In genomic region chr1:21089661-21090117, GRCm38 (mm10) we compare ENCODE assay signal across 13 mouse cellular contexts. TPM values are rescaled to one million over a fixed set of nuclear protein-coding genes. Genes with fewer than 3 reads are reported as not detected.
DNase-seq lines count a peak whose midpoint lies in the region; ATAC-seq lines count a peak whose summit lies in the region.
"Had no signal": no experiment of that assay in that cellular context is flagged by ENCODE, and none has a peak within 500 bp of the region (broad histone marks: within the 10 kb centered on the region; RNA-seq: fewer than 3 reads in every experiment).

No protein-coding gene starts in this region.

- no peak overlapping the region for H3K4me3 ChIP-seq in hindbrain, embryonic 14.5 days (replicated peaks; ENCODE audit: low read length)
- no peak overlapping the region for H3K4me3 ChIP-seq in hindbrain, embryonic 12.5 days
- no peak overlapping the region for H3K4me3 ChIP-seq in midbrain, embryonic 13.5 days (replicated peaks)
- H3K4me3 ChIP-seq in midbrain, embryonic 11.5 days (ENCODE audit: low read depth, low read length), result no peak overlapping the region
- no peak overlapping the region for H3K4me3 ChIP-seq in neural tube, embryonic 14.5 days (ENCODE audit: low read depth, low read length)
- H3K4me3 ChIP-seq: myocyte had no signal

- no peak for DNase-seq in hindbrain, embryonic 14.5 days (ENCODE audit: low spot score)
- no peak for DNase-seq in midbrain, embryonic 11.5 days (ENCODE audit: low spot score, missing footprints)
- peak; percentile 59 for DNase-seq in heart, postnatal 4 days
- DNase-seq in urinary bladder, postnatal 10 days (ENCODE audit: low spot score), result no peak
- no peak for DNase-seq in frontal cortex, postnatal 25 days (ENCODE audit: low spot score in 2 of 2)
- DNase-seq: cerebellum, postnatal 25 days; right cerebral cortex, postnatal 14 days; thymus, postnatal 4 days had no signal

- peak; percentile 34; the same call in 1 of the 2 replicates for ATAC-seq in hindbrain, embryonic 14.5 days (ENCODE audit: low FRiP score)
- ATAC-seq in hindbrain, embryonic 12.5 days (ENCODE audit: low FRiP score), result no peak
- ATAC-seq in midbrain, embryonic 13.5 days, result 0 out of 2 replicates have a peak, but pooled peaks have one; percentile 30
- no peak for ATAC-seq in midbrain, embryonic 11.5 days (ENCODE audit: low FRiP score)
- peak; percentile 55; the same call in 1 of the 2 replicates for ATAC-seq in neural tube, embryonic 14.5 days (ENCODE audit: low read depth)
- ATAC-seq: forebrain, embryonic 16.5 days had no signal

- no peak overlapping the region for H3K4me2 ChIP-seq in hindbrain, embryonic 14.5 days (replicated peaks)
- no peak overlapping the region for H3K4me2 ChIP-seq in hindbrain, embryonic 12.5 days (replicated peaks)
- H3K4me2 ChIP-seq in midbrain, embryonic 13.5 days (replicated peaks), result no peak overlapping the region
- no peak overlapping the region for H3K4me2 ChIP-seq in midbrain, embryonic 11.5 days
- H3K4me2 ChIP-seq in neural tube, embryonic 14.5 days (ENCODE audit: low read depth, low read length), result no peak overlapping the region

- no peaks in the 10 kb centered on the region for H3K4me1 ChIP-seq in hindbrain, embryonic 14.5 days (replicated peaks; ENCODE audit: control insufficient read depth, insufficient read depth, low read length)
- no peaks in the 10 kb centered on the region for H3K4me1 ChIP-seq in hindbrain, embryonic 12.5 days
- no peaks in the 10 kb centered on the region for H3K4me1 ChIP-seq in midbrain, embryonic 13.5 days (replicated peaks)
- H3K4me1 ChIP-seq in midbrain, embryonic 11.5 days (ENCODE audit: control insufficient read depth, insufficient read depth, low read length), result no peaks in the 10 kb centered on the region
- H3K4me1 ChIP-seq in neural tube, embryonic 14.5 days (ENCODE audit: control insufficient read depth, insufficient read depth, low read length), result no peaks in the 10 kb centered on the region

- H3K9me3 ChIP-seq in hindbrain, embryonic 14.5 days (ENCODE audit: control insufficient read depth, low read length), result no peaks in the 10 kb centered on the region
- no peaks in the 10 kb centered on the region for H3K9me3 ChIP-seq in hindbrain, embryonic 12.5 days (replicated peaks)
- no peaks in the 10 kb centered on the region for H3K9me3 ChIP-seq in midbrain, embryonic 13.5 days
- no peaks in the 10 kb centered on the region for H3K9me3 ChIP-seq in midbrain, embryonic 11.5 days (ENCODE audit: control insufficient read depth, low read length)
- H3K9me3 ChIP-seq in neural tube, embryonic 14.5 days (ENCODE audit: control insufficient read depth, low read length), result no peaks in the 10 kb centered on the region

- H3K27me3 ChIP-seq in hindbrain, embryonic 14.5 days (ENCODE audit: control insufficient read depth, insufficient read depth, low read length), result no peaks in the 10 kb centered on the region
- H3K27me3 ChIP-seq in hindbrain, embryonic 12.5 days, result no peaks in the 10 kb centered on the region
- no peaks in the 10 kb centered on the region for H3K27me3 ChIP-seq in midbrain, embryonic 13.5 days
- H3K27me3 ChIP-seq in midbrain, embryonic 11.5 days (ENCODE audit: control insufficient read depth, insufficient read depth, low read length), result no peaks in the 10 kb centered on the region
- no peaks in the 10 kb centered on the region for H3K27me3 ChIP-seq in neural tube, embryonic 14.5 days (ENCODE audit: control insufficient read depth, insufficient read depth, low read length)

- no peak overlapping the region for H3K27ac ChIP-seq in hindbrain, embryonic 14.5 days
- H3K27ac ChIP-seq in hindbrain, embryonic 12.5 days, result no peak overlapping the region
- H3K27ac ChIP-seq in midbrain, embryonic 13.5 days, result no peak overlapping the region
- H3K27ac ChIP-seq in midbrain, embryonic 11.5 days (ENCODE audit: low read depth, low read length), result no peak overlapping the region
- H3K27ac ChIP-seq in neural tube, embryonic 14.5 days (ENCODE audit: low read depth, low read length), result peak overlapping the region; percentile 36; the same call in 1 of the 2 replicates

- H3K9ac ChIP-seq in hindbrain, embryonic 14.5 days, result no peak overlapping the region
- H3K9ac ChIP-seq in hindbrain, embryonic 12.5 days, result no peak overlapping the region
- no peak overlapping the region for H3K9ac ChIP-seq in midbrain, embryonic 13.5 days (replicated peaks)
- H3K9ac ChIP-seq in midbrain, embryonic 11.5 days (ENCODE audit: low read length), result no peak overlapping the region
- no peak overlapping the region for H3K9ac ChIP-seq in neural tube, embryonic 14.5 days (replicated peaks; ENCODE audit: low read depth, low read length)

- H3K36me3 ChIP-seq in hindbrain, embryonic 14.5 days (replicated peaks; ENCODE audit: control insufficient read depth, insufficient read depth), result no peaks in the 10 kb centered on the region
- no peaks in the 10 kb centered on the region for H3K36me3 ChIP-seq in hindbrain, embryonic 12.5 days
- no peaks in the 10 kb centered on the region for H3K36me3 ChIP-seq in midbrain, embryonic 13.5 days
- H3K36me3 ChIP-seq in midbrain, embryonic 11.5 days (ENCODE audit: control insufficient read depth, insufficient read depth, low read length), result no peaks in the 10 kb centered on the region
- H3K36me3 ChIP-seq in neural tube, embryonic 14.5 days (ENCODE audit: control insufficient read depth, insufficient read depth, low read length), result no peaks in the 10 kb centered on the region

- 69% methylated on average over 6 of the region's 6 CpGs for WGBS in hindbrain, embryonic 14.5 days
- 80% methylated on average over 6 of the region's 6 CpGs for WGBS in hindbrain, embryonic 12.5 days
- 72% methylated on average over 6 of the region's 6 CpGs for WGBS in midbrain, embryonic 13.5 days
- WGBS in midbrain, embryonic 11.5 days, result 86% methylated on average over 6 of the region's 6 CpGs
- WGBS in neural tube, embryonic 14.5 days, result 72% methylated on average over 6 of the region's 6 CpGs

RNA-seq across cellular contexts. Expression of gene Tram2, which starts 10.7 kb away (rescaled TPM):
- polyA plus RNA-seq in hindbrain, embryonic 14.5 days (2014; fragmentation: Nextera tagmentation; extraction: Ambion mirVana), result 2.6 and 2.8 TPM in 2 replicates
- 5.6 and 6.0 TPM in 2 replicates for polyA plus RNA-seq in hindbrain, embryonic 12.5 days (2016; fragmentation: Nextera tagmentation; extraction: Ambion mirVana)
- polyA plus RNA-seq in midbrain, embryonic 13.5 days (2015; fragmentation: Nextera tagmentation; extraction: Ambion mirVana), result 2.2 and 2.5 TPM in 2 replicates
- polyA plus RNA-seq in midbrain, embryonic 11.5 days (2014; fragmentation: Nextera tagmentation; extraction: Ambion mirVana), result 6.1 and 6.4 TPM in 2 replicates
- 10 to 100 TPM; 13.2 to 14.6 TPM for total RNA-seq in heart, postnatal 4 days (2021)
- 2.0 and 2.6 TPM in 2 replicates for polyA plus RNA-seq in neural tube, embryonic 14.5 days (2014; fragmentation: Nextera tagmentation; extraction: Ambion mirVana)

Comparison
In these comparisons a context has a peak if more than half of its experiments do, and no peak if none do; other contexts are left out.
1. ATAC-seq: peak in hindbrain, embryonic 14.5 days (single experiment), midbrain, embryonic 13.5 days (single experiment) and neural tube, embryonic 14.5 days (single experiment); none in hindbrain, embryonic 12.5 days (single experiment) and midbrain, embryonic 11.5 days (single experiment).